Mouse (Mus musculus) cerebellum, adult 18-20 months (tissue): ENCODE measurements around the gene Coa7.
A peak's percentile ranks its signal among the peaks of the same experiment; 100 is the strongest.

ENCODE experiments used
- DNase-seq, 2 experiments: peaks; one replicate each; pipeline ENCODE4 v3.0.0; 2021

The Coa7 gene

DNA sequence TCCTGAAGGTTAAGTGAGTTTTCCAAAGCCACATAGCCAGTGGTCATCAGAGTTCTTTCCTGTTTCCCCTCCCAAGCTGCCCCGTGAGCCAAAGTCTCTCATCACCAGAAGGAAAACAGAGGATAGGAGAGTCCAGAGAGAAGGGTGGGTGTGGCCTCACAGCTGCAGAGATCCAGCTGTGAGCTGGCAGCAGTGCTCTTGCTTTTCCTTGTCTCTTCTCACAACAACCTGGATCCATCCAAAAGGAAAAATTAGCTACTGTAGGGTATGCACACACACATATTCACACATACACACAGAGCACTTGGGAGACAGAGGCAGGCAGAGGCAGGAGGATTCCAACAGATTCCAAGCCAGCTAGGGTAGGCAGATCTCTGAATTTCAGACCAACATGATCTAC is 58.1 kb downstream of the Coa7 start:
- DNase-seq = no peak

DNA sequence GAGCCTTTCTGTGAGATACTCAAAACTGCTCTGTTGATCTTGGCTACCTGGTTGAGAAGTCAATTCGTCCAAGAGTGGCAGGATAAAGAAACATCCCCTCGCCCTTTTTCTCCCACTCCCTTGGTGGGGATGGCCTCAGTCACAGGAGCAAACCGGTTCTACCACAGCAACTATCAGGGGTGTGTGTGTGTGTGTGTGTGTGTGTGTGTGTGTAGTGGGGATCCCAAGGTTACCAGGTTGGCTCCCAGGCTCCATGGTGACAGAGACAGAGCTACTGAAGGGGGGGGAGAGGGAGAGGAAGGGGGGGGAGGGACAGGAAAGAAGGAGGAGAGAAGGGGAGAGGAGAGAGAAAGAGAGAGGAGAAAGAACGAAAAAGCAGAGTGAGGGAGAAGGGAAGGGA is 59.2 kb downstream of the Coa7 start:
- no peak for DNase-seq

DNA sequence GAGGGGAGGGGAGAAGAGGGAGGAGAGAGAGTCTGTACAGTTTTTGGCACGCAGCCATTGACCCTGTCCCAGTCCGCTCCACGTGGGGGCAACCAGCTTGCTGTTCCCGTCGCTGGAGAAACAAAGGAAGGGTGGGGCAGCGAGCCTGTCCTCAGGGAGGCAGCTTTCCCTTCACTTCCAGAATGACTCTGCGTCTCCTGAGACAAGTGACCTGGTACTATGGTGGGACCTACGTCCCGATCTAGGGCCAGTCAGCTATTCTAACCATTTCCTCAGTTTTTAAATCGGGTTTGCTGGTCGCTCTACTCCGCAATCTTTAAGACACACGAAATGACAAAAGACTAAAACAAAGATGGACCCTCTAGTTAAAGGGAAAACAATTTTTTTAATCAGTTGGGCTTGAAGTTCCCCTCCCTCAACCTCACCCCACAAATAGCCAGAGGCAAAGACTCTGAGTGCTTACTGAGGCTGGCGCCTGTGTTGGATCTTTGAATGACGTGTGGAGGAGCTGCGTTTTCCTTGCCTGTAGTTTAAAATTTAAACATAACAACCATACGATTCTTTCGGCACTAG is 59.8 kb downstream of the Coa7 start:
- peak; percentile 64 to 68 for DNase-seq

DNA sequence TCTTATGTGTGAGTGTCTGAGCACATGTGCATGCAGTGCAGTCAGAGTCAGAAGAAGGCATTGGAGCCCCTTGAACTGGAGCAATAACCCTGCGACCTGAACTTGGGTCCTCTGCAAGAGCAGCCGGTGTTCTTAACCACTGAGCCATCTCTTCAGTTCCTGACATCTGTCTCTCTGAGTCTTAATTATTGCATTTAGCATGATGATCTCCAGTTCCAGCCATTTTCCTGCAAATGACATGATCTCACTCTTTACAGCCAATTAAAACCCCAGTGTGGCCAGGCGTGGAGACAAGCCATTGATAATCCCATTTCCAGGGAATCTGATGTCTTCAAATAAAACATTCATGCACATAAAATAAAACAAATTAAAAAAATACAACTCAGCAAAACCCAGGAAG is 60.8 kb downstream of the Coa7 start:
- DNase-seq = no peak

DNA sequence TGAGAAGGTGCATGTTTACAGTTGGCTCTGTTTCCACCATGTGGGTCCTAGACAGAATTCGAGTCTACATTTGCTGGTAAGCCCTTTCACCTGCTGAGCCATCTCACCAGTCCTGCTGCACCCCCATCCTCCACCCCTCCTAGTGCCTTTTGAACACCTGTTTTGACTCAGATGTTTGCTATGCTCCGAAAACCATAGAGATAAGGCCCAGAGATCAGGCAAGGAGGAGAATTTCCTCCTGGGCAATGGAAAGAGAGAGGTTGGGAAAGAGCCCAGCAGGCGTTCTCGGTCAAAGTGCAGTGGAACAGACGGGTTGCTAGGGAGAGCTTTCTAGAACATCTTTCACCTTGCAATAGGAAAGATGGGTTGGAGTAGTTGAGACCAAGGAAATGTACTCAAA is 63.2 kb downstream of the Coa7 start:
- DNase-seq = no peak
